ENCODE assay signal across 11 mouse cellular contexts in genomic region chr9:101971806-101972205, GRCm38 (mm10).
DNase-seq lines count a peak whose midpoint lies in the region; ATAC-seq and TF ChIP-seq lines count a peak whose summit lies in the region.
"Had no signal": no experiment of that assay in that cellular context is flagged by ENCODE, and none has a peak within 500 bp of the region (broad histone marks: within the 10 kb centered on the region; RNA-seq: fewer than 3 reads in every experiment).

No protein-coding gene starts in this region.

- no peak overlapping the region for H3K4me3 ChIP-seq in forebrain, postnatal 0 days (ENCODE audit: low read depth, low read length)
- no peak overlapping the region for H3K4me3 ChIP-seq in forebrain, embryonic 10.5 days
- H3K4me3 ChIP-seq in embryonic facial prominence, embryonic 14.5 days (ENCODE audit: low read depth, low read length): no peak overlapping the region
- H3K4me3 ChIP-seq: heart, embryonic 15.5 days had no signal

- H3K36me3 ChIP-seq in forebrain, postnatal 0 days (ENCODE audit: insufficient read depth): no peaks in the 10 kb centered on the region
- no peaks in the 10 kb centered on the region for H3K36me3 ChIP-seq in forebrain, embryonic 10.5 days (replicated peaks)
- no peaks in the 10 kb centered on the region for H3K36me3 ChIP-seq in embryonic facial prominence, embryonic 14.5 days (ENCODE audit: control insufficient read depth, insufficient read depth, low read length)
- H3K36me3 ChIP-seq: heart, embryonic 15.5 days had no signal

- TF ChIP-seq CTCF in forebrain, postnatal 0 days (IDR thresholded peaks at IDR 0.05; ENCODE audit: low read depth): no peak

- ATAC-seq in forebrain, postnatal 0 days: no peak
- no peak for ATAC-seq in embryonic facial prominence, embryonic 14.5 days (ENCODE audit: low read depth)

- H3K9me3 ChIP-seq in forebrain, postnatal 0 days (ENCODE audit: low read length): no peaks in the 10 kb centered on the region
- no peaks in the 10 kb centered on the region for H3K9me3 ChIP-seq in forebrain, embryonic 10.5 days
- H3K9me3 ChIP-seq in embryonic facial prominence, embryonic 14.5 days (ENCODE audit: control insufficient read depth, low read length): no peaks in the 10 kb centered on the region
- H3K9me3 ChIP-seq: heart, embryonic 15.5 days had no signal

- no peak overlapping the region for H3K4me2 ChIP-seq in forebrain, postnatal 0 days (ENCODE audit: low read depth)
- H3K4me2 ChIP-seq in embryonic facial prominence, embryonic 14.5 days (ENCODE audit: low read depth, low read length): no peak overlapping the region
- H3K4me2 ChIP-seq: heart, embryonic 15.5 days had no signal

- intact Hi-C loops in left cerebral cortex, postnatal 4 days (cut with DNase I): no loop called here

- H3K4me1 ChIP-seq in forebrain, postnatal 0 days (ENCODE audit: insufficient read depth): no peaks in the 10 kb centered on the region
- peaks cover 7% of the 10 kb centered on the region for H3K4me1 ChIP-seq in forebrain, embryonic 10.5 days
- H3K4me1 ChIP-seq in embryonic facial prominence, embryonic 14.5 days (ENCODE audit: control insufficient read depth, insufficient read depth, low read length): no peaks in the 10 kb centered on the region

- DNase-seq in forebrain, postnatal 0 days: peak; percentile 16
- DNase-seq in forebrain, embryonic 10.5 days (ENCODE audit: extremely low spot score, low spot score): no peak
- peak; percentile 35 for DNase-seq in left cerebral cortex, postnatal 4 days
- DNase-seq in left cerebral cortex, adult 18-20 months (ENCODE audit: low spot score in 2 of 2): no peak
- DNase-seq in embryonic facial prominence, embryonic 14.5 days (ENCODE audit: low spot score): peak; percentile 13
- peak; percentile 7 for DNase-seq in lung, postnatal 36 days
- no peak for DNase-seq in yolk sac, embryonic 10.5 days (ENCODE audit: low spot score)
- no peak for DNase-seq in urinary bladder, postnatal 25 days (ENCODE audit: low spot score)
- DNase-seq: kidney, adult 2 months had no signal

- 19% methylated on average over 6 of the region's 6 CpGs for WGBS in forebrain, postnatal 0 days
- WGBS in forebrain, embryonic 10.5 days: 35% methylated on average over 6 of the region's 6 CpGs
- WGBS in embryonic facial prominence, embryonic 14.5 days: 28% methylated on average over 6 of the region's 6 CpGs

- no peak overlapping the region for H3K27ac ChIP-seq in forebrain, postnatal 0 days (ENCODE audit: low read depth, low read length)
- no peak overlapping the region for H3K27ac ChIP-seq in forebrain, embryonic 10.5 days
- no peak overlapping the region for H3K27ac ChIP-seq in embryonic facial prominence, embryonic 14.5 days (replicated peaks; ENCODE audit: low read depth, low read length)
- H3K27ac ChIP-seq: heart, embryonic 15.5 days; macrophage had no signal

- no peak overlapping the region for H3K9ac ChIP-seq in forebrain, postnatal 0 days
- no peak overlapping the region for H3K9ac ChIP-seq in embryonic facial prominence, embryonic 14.5 days (ENCODE audit: low read depth, low read length)
- H3K9ac ChIP-seq: heart, embryonic 15.5 days had no signal

- H3K27me3 ChIP-seq in forebrain, postnatal 0 days (ENCODE audit: insufficient read depth, low read length): no peaks in the 10 kb centered on the region
- H3K27me3 ChIP-seq in forebrain, embryonic 10.5 days (ENCODE audit: poor library complexity, severe bottlenecking): no peaks in the 10 kb centered on the region
- H3K27me3 ChIP-seq in embryonic facial prominence, embryonic 14.5 days (replicated peaks; ENCODE audit: control insufficient read depth, insufficient read depth, low read length): no peaks in the 10 kb centered on the region
- H3K27me3 ChIP-seq: heart, embryonic 15.5 days had no signal

Comparison
In these comparisons a context has a peak if more than half of its experiments do, and no peak if none do; other contexts are left out.
1. DNase-seq: peak in forebrain, postnatal 0 days (single experiment), left cerebral cortex, postnatal 4 days (single experiment), embryonic facial prominence, embryonic 14.5 days (single experiment) and lung, postnatal 36 days (single experiment); none in forebrain, embryonic 10.5 days (single experiment), left cerebral cortex, adult 18-20 months (0 of 2), yolk sac, embryonic 10.5 days (single experiment) and urinary bladder, postnatal 25 days (single experiment).